Mouse (Mus musculus): Measurements from ENCODE around the gene Isg15. TPM values are rescaled to one million over a fixed set of nuclear protein-coding genes. Genes with fewer than 3 reads are reported as not detected.
"Not testable (repeated sequence)": the region's sequence is repeated elsewhere in the genome, so short reads cannot be mapped to it uniquely, and the experiment has no call there.

Isg15 gene
- polyA plus RNA-seq, 1 experiment from 2014 or later = 2.3 TPM

DNA sequence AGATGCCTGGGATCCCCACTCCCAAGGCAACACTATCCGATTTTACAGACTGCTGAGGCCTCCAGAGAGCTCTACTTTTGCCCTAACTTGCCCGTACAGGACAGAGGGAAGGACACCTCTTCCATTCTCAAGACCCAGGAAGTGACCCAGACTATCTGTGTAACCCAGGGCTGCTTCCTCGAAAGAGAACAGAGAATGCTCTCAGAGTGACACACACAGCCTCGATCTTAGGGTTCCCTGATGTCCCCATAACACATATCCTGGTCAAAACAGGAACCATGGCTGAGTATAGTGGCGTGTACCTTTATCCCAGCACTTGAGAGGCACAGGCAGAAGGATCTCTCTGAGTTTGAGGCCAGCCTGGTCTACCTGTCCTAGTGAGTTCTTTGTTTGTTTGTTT lies 16.9 kb downstream of the Isg15 start:
- no peaks in the 10 kb centered on the region for H3K9me3 ChIP-seq (replicated peaks; ENCODE audit: control insufficient read depth, low read length)
- H3K9ac ChIP-seq (ENCODE audit: low read length) = no peak overlapping the region
- peaks cover 7% of the 10 kb centered on the region for H3K36me3 ChIP-seq (ENCODE audit: control insufficient read depth, insufficient read depth, low read length)
- H3K27me3 ChIP-seq (ENCODE audit: control insufficient read depth, insufficient read depth, low read length) = no peaks in the 10 kb centered on the region
- peaks cover 12% of the 10 kb centered on the region for H3K4me1 ChIP-seq (ENCODE audit: control insufficient read depth, insufficient read depth, low read length)
- no peak overlapping the region for H3K4me3 ChIP-seq (replicated peaks; ENCODE audit: low read length)
- H3K27ac ChIP-seq (ENCODE audit: low read length) = no peak overlapping the region
- no peak for ATAC-seq (ENCODE audit: insufficient read depth, low FRiP score)
- H3K4me2 ChIP-seq (ENCODE audit: low read depth, low read length) = no peak overlapping the region
- WGBS = 82% methylated on average over 5 of the region's 5 CpGs

DNA sequence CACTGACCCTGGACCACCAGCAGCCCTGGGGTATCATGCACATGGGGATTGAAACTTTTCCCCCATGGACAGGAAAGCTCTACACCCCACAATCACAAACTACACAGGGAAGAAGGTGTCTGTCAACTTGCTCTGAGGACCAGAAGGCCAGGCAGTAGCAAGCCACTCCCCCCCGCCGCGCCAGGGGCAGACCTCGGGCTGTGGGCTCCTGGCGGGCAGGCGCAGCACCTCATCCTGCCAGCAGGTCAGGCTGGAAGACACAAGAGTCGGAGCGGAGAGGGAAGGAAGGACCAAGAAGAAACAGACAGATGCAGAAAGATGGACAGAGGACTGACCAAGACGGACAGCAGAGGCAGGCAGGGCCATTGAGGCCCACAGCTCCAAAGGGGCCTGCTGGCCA lies 23.0 kb downstream of the Isg15 start:
- H3K9me3 ChIP-seq (replicated peaks; ENCODE audit: control insufficient read depth, low read length) = no peaks in the 10 kb centered on the region
- no peak overlapping the region for H3K27ac ChIP-seq (ENCODE audit: low read length)
- H3K4me2 ChIP-seq (ENCODE audit: low read depth, low read length) = no peak overlapping the region
- H3K9ac ChIP-seq (ENCODE audit: low read length) = no peak overlapping the region
- no peak overlapping the region for H3K4me3 ChIP-seq (replicated peaks; ENCODE audit: low read length)
- no peaks in the 10 kb centered on the region for H3K4me1 ChIP-seq (ENCODE audit: control insufficient read depth, insufficient read depth, low read length)
- H3K27me3 ChIP-seq (ENCODE audit: control insufficient read depth, insufficient read depth, low read length) = no peaks in the 10 kb centered on the region
- ATAC-seq (ENCODE audit: insufficient read depth, low FRiP score) = no peak
- WGBS = 90% methylated on average over 9 of the region's 9 CpGs
- peaks cover 33% of the 10 kb centered on the region for H3K36me3 ChIP-seq (ENCODE audit: control insufficient read depth, insufficient read depth, low read length)

DNA sequence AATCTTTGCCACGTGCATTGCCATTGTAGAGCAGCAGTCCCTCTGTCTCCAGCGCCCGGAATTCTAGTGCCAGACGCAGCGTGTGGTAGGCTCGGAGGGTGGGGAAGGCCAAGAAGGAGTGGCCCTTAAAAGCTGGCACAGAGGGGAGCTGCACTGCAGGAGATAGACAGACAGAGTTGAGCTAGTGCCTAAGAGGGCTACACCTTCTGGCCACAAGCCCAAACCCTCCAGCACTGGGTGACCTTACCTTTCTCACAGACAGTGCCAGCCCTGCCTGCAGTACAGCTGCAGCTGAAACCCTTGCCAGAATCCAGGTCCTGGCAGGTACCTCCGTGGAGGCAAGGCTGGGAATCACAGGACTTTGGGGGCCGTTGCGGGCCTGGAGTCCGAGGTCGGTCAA lies 28.8 kb downstream of the Isg15 start:
- no peak overlapping the region for H3K4me3 ChIP-seq (replicated peaks; ENCODE audit: low read length)
- no peaks in the 10 kb centered on the region for H3K27me3 ChIP-seq (ENCODE audit: control insufficient read depth, insufficient read depth, low read length)
- no peaks in the 10 kb centered on the region for H3K4me1 ChIP-seq (ENCODE audit: control insufficient read depth, insufficient read depth, low read length)
- H3K4me2 ChIP-seq (ENCODE audit: low read depth, low read length) = no peak overlapping the region
- H3K9ac ChIP-seq (ENCODE audit: low read length) = no peak overlapping the region
- 92% methylated on average over 11 of the region's 11 CpGs for WGBS
- H3K27ac ChIP-seq (ENCODE audit: low read length) = no peak overlapping the region
- H3K9me3 ChIP-seq (replicated peaks; ENCODE audit: control insufficient read depth, low read length) = no peaks in the 10 kb centered on the region
- no peak for ATAC-seq (ENCODE audit: insufficient read depth, low FRiP score)
- H3K36me3 ChIP-seq (ENCODE audit: control insufficient read depth, insufficient read depth, low read length) = peaks cover 52% of the 10 kb centered on the region

DNA sequence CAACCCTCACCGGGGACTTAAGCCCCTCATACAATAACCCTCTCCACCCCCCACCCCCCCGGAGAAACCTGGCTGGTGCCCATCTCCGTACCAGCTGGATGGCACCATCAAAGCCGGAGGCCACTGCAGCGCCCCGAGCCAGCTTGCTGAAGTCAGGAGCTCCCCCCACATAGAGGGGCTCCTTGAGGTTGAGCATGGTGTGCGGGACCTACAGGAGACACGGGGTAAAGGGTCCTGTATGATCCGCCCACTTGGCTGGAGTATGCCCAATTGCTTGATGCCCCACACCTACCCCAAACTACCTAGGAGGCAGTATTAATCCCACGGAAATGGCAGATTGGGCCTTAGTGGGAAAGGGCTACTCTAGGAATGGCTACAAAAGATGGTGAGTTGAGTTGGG lies 31.5 kb downstream of the Isg15 start:
- Histone ChIP-seq H3K4me1 (ENCODE audit: control insufficient read depth, insufficient read depth, low read length) (no peaks in the 10 kb centered on the region), H3K27me3 (ENCODE audit: control insufficient read depth, insufficient read depth, low read length) (no peaks in the 10 kb centered on the region), H3K9me3 (replicated peaks; ENCODE audit: control insufficient read depth, low read length) (no peaks in the 10 kb centered on the region), H3K4me3 (replicated peaks; ENCODE audit: low read length) (no peak overlapping the region), H3K36me3 (ENCODE audit: control insufficient read depth, insufficient read depth, low read length) (peaks cover 48% of the 10 kb centered on the region), H3K27ac (ENCODE audit: low read length) (no peak overlapping the region), H3K4me2 (ENCODE audit: low read depth, low read length) (no peak overlapping the region), H3K9ac (ENCODE audit: low read length) (no peak overlapping the region)
- no peak for ATAC-seq (ENCODE audit: insufficient read depth, low FRiP score)
- 95% methylated on average over 10 of the region's 10 CpGs for WGBS

DNA sequence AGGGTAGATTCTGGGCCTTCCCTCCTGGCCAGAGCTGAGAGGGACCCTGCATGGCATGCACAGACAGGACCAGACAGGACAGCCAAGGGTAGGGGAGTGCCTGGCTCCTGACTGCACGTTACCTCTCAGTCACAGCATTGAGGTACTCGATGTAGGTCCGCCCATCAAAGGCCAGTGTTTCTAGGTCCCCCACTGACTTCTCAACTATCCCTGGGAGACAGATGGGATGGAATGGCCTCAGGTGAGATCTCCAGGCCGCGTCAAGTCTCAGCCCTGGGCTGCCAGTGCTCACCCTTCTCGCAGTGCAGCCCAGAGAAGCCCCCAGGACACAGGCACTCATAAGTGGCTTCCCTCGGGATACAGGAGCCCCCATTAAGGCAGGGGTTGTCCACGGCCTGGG lies 32.0 kb downstream of the Isg15 start:
- ATAC-seq (ENCODE audit: insufficient read depth, low FRiP score) = no peak
- Histone ChIP-seq H3K4me1 (ENCODE audit: control insufficient read depth, insufficient read depth, low read length) (no peaks in the 10 kb centered on the region), H3K36me3 (ENCODE audit: control insufficient read depth, insufficient read depth, low read length) (peaks cover 50% of the 10 kb centered on the region), H3K9ac (ENCODE audit: low read length) (no peak overlapping the region), H3K4me3 (replicated peaks; ENCODE audit: low read length) (no peak overlapping the region), H3K27ac (ENCODE audit: low read length) (no peak overlapping the region), H3K9me3 (replicated peaks; ENCODE audit: control insufficient read depth, low read length) (no peaks in the 10 kb centered on the region), H3K27me3 (ENCODE audit: control insufficient read depth, insufficient read depth, low read length) (no peaks in the 10 kb centered on the region), H3K4me2 (ENCODE audit: low read depth, low read length) (no peak overlapping the region)
- WGBS = 91% methylated on average over 8 of the region's 8 CpGs

DNA sequence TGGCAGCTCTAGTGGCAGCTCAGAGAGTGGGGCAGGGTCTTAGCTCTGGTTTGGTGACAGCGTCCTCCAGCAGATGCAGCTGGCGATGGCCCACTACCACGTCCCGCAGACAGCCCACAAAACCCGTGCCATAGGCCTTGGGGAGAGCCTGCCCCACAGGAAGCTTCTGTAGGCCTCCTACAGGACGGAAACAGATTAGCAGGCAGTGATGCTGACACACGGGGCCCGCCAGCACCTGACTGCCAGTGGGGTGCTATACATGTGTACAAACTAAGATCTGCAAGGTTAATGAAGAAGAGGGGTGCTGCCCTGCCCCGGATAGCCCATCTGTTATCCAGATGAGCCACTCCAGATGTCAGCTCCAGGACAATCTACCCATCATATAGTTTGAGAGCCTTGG lies 34.1 kb downstream of the Isg15 start:
- no peaks in the 10 kb centered on the region for H3K4me1 ChIP-seq (ENCODE audit: control insufficient read depth, insufficient read depth, low read length)
- peaks cover 13% of the 10 kb centered on the region for H3K9me3 ChIP-seq (replicated peaks; ENCODE audit: control insufficient read depth, low read length)
- H3K4me3 ChIP-seq (replicated peaks; ENCODE audit: low read length) = no peak overlapping the region
- 90% methylated on average over 9 of the region's 9 CpGs for WGBS
- peaks cover 40% of the 10 kb centered on the region for H3K36me3 ChIP-seq (ENCODE audit: control insufficient read depth, insufficient read depth, low read length)
- H3K27ac ChIP-seq (ENCODE audit: low read length) = no peak overlapping the region
- H3K4me2 ChIP-seq (ENCODE audit: low read depth, low read length) = no peak overlapping the region
- H3K27me3 ChIP-seq (ENCODE audit: control insufficient read depth, insufficient read depth, low read length) = no peaks in the 10 kb centered on the region
- H3K9ac ChIP-seq (ENCODE audit: low read length) = no peak overlapping the region
- ATAC-seq (ENCODE audit: insufficient read depth, low FRiP score) = no peak

DNA sequence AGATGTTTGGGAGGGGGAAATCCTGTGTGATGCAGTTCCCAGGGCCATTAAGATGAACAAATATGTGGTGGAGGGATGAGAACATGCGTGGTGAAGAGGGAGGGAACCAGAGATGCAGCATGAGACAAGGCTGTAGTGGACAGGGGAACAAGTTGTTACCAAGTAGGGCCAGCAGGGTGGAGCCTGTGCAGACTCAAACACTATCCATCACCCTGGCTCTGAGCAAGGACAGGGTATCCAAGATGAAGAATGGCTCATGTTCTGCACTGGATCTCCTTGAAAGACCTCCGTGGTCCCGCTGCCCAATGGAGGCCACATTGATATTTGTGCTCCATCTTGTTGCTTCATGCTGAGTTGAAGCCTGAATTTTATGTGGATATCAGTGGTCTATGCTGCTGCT lies 45.8 kb downstream of the Isg15 start:
- no peaks in the 10 kb centered on the region for H3K36me3 ChIP-seq (ENCODE audit: control insufficient read depth, insufficient read depth, low read length)
- no peak overlapping the region for H3K4me2 ChIP-seq (ENCODE audit: low read depth, low read length)
- no peak overlapping the region for H3K27ac ChIP-seq (ENCODE audit: low read length)
- no peak overlapping the region for H3K4me3 ChIP-seq (replicated peaks; ENCODE audit: low read length)
- no peaks in the 10 kb centered on the region for H3K27me3 ChIP-seq (ENCODE audit: control insufficient read depth, insufficient read depth, low read length)
- no peak overlapping the region for H3K9ac ChIP-seq (ENCODE audit: low read length)
- H3K4me1 ChIP-seq (ENCODE audit: control insufficient read depth, insufficient read depth, low read length) = no peaks in the 10 kb centered on the region
- 84% methylated on average over 3 of the region's 3 CpGs for WGBS
- H3K9me3 ChIP-seq (replicated peaks; ENCODE audit: control insufficient read depth, low read length) = 0 out of 2 replicates have a peak, but pooled peaks cover 5% of the 10 kb centered on the region
- no peak for ATAC-seq (ENCODE audit: insufficient read depth, low FRiP score)

DNA sequence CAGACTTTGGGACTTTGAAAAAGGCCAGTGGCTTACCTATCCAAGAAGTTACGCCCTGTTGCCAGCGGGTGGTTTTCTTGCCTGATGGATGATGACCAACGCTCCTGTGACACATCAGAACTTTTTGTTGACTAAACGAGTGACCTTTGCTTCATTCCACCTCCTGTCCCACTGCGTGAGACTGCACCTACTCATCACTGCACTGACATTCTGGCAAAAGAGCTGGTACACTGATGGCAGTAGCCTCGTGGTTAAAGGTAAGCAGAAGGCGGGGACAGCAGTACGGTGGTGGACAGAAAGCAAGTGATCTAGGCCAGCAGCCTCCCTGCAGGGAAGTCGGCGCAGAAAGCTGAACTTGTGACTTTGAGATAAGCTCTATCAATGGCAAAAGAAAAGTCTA lies 49.7 kb downstream of the Isg15 start:
- WGBS = 76% methylated on average over 10 of the region's 10 CpGs
- not testable (repeated sequence) for ATAC-seq (ENCODE audit: insufficient read depth, low FRiP score)

More for the DNA sequence above, 49.7 kb downstream of the Isg15 start:
- H3K9me3 ChIP-seq (replicated peaks; ENCODE audit: control insufficient read depth, low read length); H3K27me3 ChIP-seq (ENCODE audit: control insufficient read depth, insufficient read depth, low read length); H3K36me3 ChIP-seq (ENCODE audit: control insufficient read depth, insufficient read depth, low read length); H3K4me3 ChIP-seq (replicated peaks; ENCODE audit: low read length); H3K4me1 ChIP-seq (ENCODE audit: control insufficient read depth, insufficient read depth, low read length); H3K9ac ChIP-seq (ENCODE audit: low read length); H3K4me2 ChIP-seq (ENCODE audit: low read depth, low read length); H3K27ac ChIP-seq (ENCODE audit: low read length): not testable (repeated sequence)
